Mouse (Mus musculus): ENCODE measurements around the gene Zscan22.
"Not testable (repeated sequence)": the region's sequence is repeated elsewhere in the genome, so short reads cannot be mapped to it uniquely, and the experiment has no call there.

The Zscan22 gene

GRCm38 (mm10) chr7:12927693-12928589 lies 30.3 kb downstream of the Zscan22 start:
- DNase-seq, result peak; percentile 54

- DNase-seq, result no peak
Measured at GRCm38 (mm10) chr7:12933615-12934140, 36.1 kb downstream of the Zscan22 start.

- no peak for DNase-seq
Measured at GRCm38 (mm10) chr7:12934808-12935207, 37.2 kb downstream of the Zscan22 start.

GRCm38 (mm10) chr7:12937254-12937803 lies 39.7 kb downstream of the Zscan22 start:
- not testable (repeated sequence) for DNase-seq

- no peak for DNase-seq
Measured at GRCm38 (mm10) chr7:12940599-12940998, 43.0 kb downstream of the Zscan22 start.

GRCm38 (mm10) chr7:12943488-12943887 lies 45.9 kb downstream of the Zscan22 start:
- DNase-seq, result no peak

GRCm38 (mm10) chr7:12949032-12949871 lies 51.6 kb downstream of the Zscan22 start:
- DNase-seq, result peak; percentile 97

- no peak for DNase-seq
Measured at GRCm38 (mm10) chr7:12949872-12950229, 52.2 kb downstream of the Zscan22 start.

GRCm38 (mm10) chr7:12954896-12955295 lies 57.3 kb downstream of the Zscan22 start:
- DNase-seq, result no peak

GRCm38 (mm10) chr7:12957511-12957910 lies 59.9 kb downstream of the Zscan22 start:
- no peak for DNase-seq
